Mouse (Mus musculus): ENCODE data around the gene Morf4l2.
"Not testable (repeated sequence)": the region's sequence is repeated elsewhere in the genome, so short reads cannot be mapped to it uniquely, and the experiment has no call there.

The Morf4l2 gene

DNA sequence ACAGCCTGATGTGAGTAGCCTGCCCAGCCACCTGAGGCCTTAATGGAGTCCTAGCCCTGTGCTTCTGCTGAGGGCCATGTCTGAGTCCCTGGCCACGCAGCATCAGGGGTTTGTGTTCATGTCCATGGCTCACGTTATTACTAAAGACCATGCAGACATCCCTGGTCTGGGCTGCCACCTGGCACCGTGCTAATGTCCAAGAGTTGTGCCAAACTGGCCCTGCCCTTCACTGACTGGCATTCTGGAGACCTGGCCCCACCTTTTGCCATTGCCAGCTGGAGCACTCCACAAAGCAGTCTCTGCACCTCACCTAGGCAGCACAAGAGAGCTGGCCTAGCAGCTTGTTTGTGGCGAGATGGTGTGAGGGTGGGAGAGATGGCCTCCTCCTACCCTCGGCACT, 50.3 kb downstream of the Morf4l2 start:
- no peak for DNase-seq (ENCODE audit: low read depth, low spot score)

DNA sequence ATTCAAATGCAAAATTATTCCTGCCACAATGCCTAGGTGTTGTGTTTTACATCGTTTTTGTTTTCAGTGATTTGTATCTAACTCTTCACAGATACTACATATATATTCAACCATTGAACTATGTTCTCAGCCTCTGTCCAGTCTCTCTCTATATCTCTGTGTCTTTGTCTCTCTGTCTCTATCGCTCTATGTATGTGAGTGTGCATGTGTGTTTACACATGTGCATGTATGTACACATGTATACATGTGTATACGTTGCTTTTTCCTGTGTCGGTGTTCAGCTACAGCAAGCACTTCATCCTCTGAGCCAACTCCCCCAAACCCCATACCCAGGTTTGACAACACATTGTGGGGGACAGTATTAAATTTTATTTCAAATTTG, 51.2 kb downstream of the Morf4l2 start:
- DNase-seq (ENCODE audit: low read depth, low spot score), result no peak

DNA sequence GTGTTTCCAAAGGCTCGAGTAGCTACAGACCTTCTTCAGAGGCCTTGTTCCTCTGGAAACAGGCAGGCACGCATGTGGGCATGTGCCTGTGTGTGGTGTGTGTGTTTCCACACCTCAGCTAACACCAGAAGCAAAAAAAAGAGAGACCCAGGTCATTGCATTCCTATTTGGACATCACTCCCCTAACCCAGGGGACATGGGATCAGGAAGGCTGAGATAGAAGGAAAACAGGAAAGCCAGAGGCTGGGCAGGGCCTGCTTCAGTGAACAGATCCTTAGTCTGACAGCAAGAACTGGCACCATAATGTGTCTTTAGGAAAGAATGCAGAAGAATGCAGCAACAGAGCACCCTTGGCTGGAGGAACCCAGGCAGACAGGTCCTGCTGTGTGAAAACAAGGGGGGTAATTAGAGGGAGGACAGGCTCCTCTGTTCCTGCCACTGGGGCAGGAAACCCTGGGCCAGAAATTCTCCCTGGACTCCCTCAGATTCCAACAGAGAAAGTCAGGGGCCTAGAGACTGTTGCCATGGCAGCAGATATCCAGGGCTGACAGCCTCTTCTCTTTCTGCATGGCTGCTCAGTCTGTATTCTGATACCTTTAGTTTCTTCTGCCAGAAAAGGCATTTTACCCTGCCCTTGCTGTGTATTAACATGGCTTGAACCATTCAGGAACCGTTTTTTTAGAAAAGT, 51.7 kb downstream of the Morf4l2 start:
- DNase-seq (ENCODE audit: low read depth, low spot score), result not testable (repeated sequence)
